Mouse (Mus musculus) liver, embryonic 14.5 days (tissue): ENCODE results near the gene Gtf2f2. TPM values are rescaled to one million over a fixed set of nuclear protein-coding genes. Genes with fewer than 3 reads are reported as not detected.

Source experiments
- ATAC-seq: fragments of 200-750 bp; cut with Nextera tagmentation; 2 replicates; pipeline ENCODE4 v1.8.0; 2017; ENCODE audit warnings: moderate number of reproducible peaks, mild to moderate bottlenecking, moderate library complexity; ENCODE audit not compliant: insufficient read depth
- DNase-seq, 3 experiments: peaks; one replicate each; pipeline ENCODE4 v3.0.0-alpha.2; 2012 to 2013; ENCODE audit warnings: low read depth in 3 of 3, low spot score in 3 of 3
- H3K27ac ChIP-seq: fragments of 300-500 bp; sonication (generic); 2 replicates; pipeline ENCODE4 v1.5.1; 2014; ENCODE audit warnings: moderate library complexity, mild to moderate bottlenecking, control low read depth, inconsistent platforms
- H3K27me3 ChIP-seq: fragments of 300-500 bp; sonication (generic); 2 replicates; pipeline ENCODE4 v1.6.1; 2014; ENCODE audit warnings: mild to moderate bottlenecking, low read length, moderate library complexity; ENCODE audit not compliant: control insufficient read depth, insufficient read depth
- H3K36me3 ChIP-seq: fragments of 300-500 bp; sonication (generic); replicated peaks from 2 replicates; pipeline ENCODE4 v1.6.1; 2014; ENCODE audit warnings: low read depth; ENCODE audit not compliant: control insufficient read depth, insufficient read depth
- H3K4me1 ChIP-seq, 2 experiments: fragments of 200-500 bp in 1 of 2; fragments of 300-500 bp in 1 of 2; sonication (generic) in 1 of 2; replicated peaks; 2 replicates each; pipeline ENCODE4 v1.6.1; 2012 to 2014; ENCODE audit warnings: antibody characterized with exemption in 1 of 2, inconsistent platforms in 1 of 2, low read length in 1 of 2; ENCODE audit not compliant: control insufficient read depth in 2 of 2, insufficient read depth in 2 of 2
- H3K4me2 ChIP-seq: fragments of 300-500 bp; sonication (generic); 2 replicates; pipeline ENCODE4 v1.6.1; 2014; ENCODE audit warnings: low read depth, mild to moderate bottlenecking, control low read depth, moderate library complexity
- H3K4me3 ChIP-seq, 2 experiments: fragments of 200-500 bp in 1 of 2; fragments of 300-500 bp in 1 of 2; sonication (generic) in 1 of 2; 2 replicates each; pipeline ENCODE4 v1.5.1; 2012 to 2014; ENCODE audit warnings: low read depth in 2 of 2, low read length in 2 of 2, mild to moderate bottlenecking in 2 of 2, control low read depth in 1 of 2, inconsistent platforms in 1 of 2, moderate library complexity in 1 of 2; ENCODE audit not compliant: insufficient read depth in 1 of 2
- H3K9ac ChIP-seq: fragments of 300-500 bp; sonication (generic); replicated peaks from 2 replicates; pipeline ENCODE4 v1.6.1; 2014; ENCODE audit warnings: mild to moderate bottlenecking, control low read depth, moderate library complexity
- H3K9me3 ChIP-seq: fragments of 300-500 bp; sonication (generic); 2 replicates; pipeline ENCODE4 v1.6.1; 2016; ENCODE audit warnings: low read length, mixed read lengths; ENCODE audit not compliant: control insufficient read depth
- CTCF ChIP-seq: IDR thresholded peaks from 2 replicates; pipeline ENCODE4 v1.5.1; 2016; ENCODE audit warnings: antibody characterized with exemption, low read depth, control low read depth
- EP300 ChIP-seq: IDR thresholded peaks from 2 replicates; pipeline ENCODE4 v1.6.1; 2016; ENCODE audit warnings: antibody characterized with exemption, low read depth
- WGBS: fragments of 180-500 bp; shearing (Covaris S2); extraction: QIAGEN DNeasy Blood & Tissue Kit; methylation state at CpG from one replicate; pipeline ENCODE4 v1.1.7; 2014; ENCODE audit not compliant: insufficient replicate concordance; 5-methylcytosine and 5-hydroxymethylcytosine counted together
- polyA plus RNA-seq, 2 experiments: library from polyadenylated mRNA; depleted of rRNA in 1 of 2; stranded (reverse) in 1 of 2; unstranded in 1 of 2; fragments of >200 nt; fragmentation: Nextera tagmentation in 1 of 2; extraction: Ambion mirVana in 1 of 2; gene quantifications; 2 replicates each; pipeline versions ENCODE4 v1.2.1 to v1.2.3; 2012 to 2014

Gtf2f2 gene
- polyA plus RNA-seq, 2 experiments = 13.1 to 27.1 TPM

DNA sequence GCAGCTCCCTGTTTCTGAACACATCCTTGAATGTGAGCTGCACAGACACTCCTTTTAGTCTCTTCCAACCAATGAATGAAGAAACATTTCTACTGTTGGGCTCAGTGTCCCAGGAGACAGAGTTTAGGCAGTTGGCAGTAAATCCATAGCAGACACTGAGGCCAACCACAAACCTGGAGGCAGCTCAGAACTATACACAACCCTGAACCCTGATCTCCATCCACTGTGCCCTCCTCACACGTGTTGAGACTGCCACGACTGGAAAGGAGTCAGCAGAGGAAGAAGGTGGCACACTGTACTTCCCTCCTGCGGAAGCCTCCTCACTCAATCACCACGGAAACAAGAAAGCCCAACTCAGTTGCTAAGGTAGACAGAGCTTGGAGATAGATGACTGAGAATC is 25.6 kb downstream of the Gtf2f2 start:
- no peaks in the 10 kb centered on the region for H3K4me1 ChIP-seq
- no peak overlapping the region for H3K4me2 ChIP-seq
- no peaks in the 10 kb centered on the region for H3K9me3 ChIP-seq
- no peak overlapping the region for H3K4me3 ChIP-seq
- ATAC-seq (no peak), DNase-seq (no peak)
- H3K27ac ChIP-seq = no peak overlapping the region
- 33% methylated on average over 4 of the region's 4 CpGs for whole genome bisulfite sequencing
- H3K27me3 ChIP-seq = no peaks in the 10 kb centered on the region
- no peak overlapping the region for H3K9ac ChIP-seq
- TF ChIP-seq EP300 (no peak), CTCF (no peak)
- H3K36me3 ChIP-seq = no peaks in the 10 kb centered on the region

DNA sequence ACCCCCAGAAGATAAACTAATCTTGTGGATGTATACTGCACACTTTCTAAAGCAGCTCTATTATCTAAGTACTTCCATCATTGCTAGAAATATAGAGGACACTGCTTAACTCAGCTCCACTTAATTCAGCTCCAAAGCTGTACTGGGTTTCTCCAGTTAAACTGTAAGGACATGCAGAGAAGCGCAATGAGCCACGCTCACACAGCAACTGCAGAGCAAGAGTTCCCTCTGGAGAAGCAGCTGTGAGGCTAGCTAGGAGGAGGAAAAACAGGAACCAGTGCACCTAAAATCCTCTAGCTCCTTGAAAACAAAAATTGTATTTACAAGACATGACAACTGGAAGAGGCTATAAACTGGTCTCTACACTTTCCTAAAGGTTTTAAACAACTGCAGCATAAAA is 26.8 kb downstream of the Gtf2f2 start:
- H3K27ac ChIP-seq = no peak overlapping the region
- ATAC-seq (no peak), DNase-seq (no peak)
- TF ChIP-seq EP300 (no peak), CTCF (no peak)
- H3K27me3 ChIP-seq = no peaks in the 10 kb centered on the region
- H3K9me3 ChIP-seq = no peaks in the 10 kb centered on the region
- no peaks in the 10 kb centered on the region for H3K4me1 ChIP-seq
- no peak overlapping the region for H3K4me2 ChIP-seq
- no peak overlapping the region for H3K9ac ChIP-seq
- H3K36me3 ChIP-seq = no peaks in the 10 kb centered on the region
- 84% methylated on average over 2 of the region's 2 CpGs for WGBS
- no peak overlapping the region for H3K4me3 ChIP-seq

- H3K4me2 ChIP-seq = no peak overlapping the region
- no peak overlapping the region for H3K9ac ChIP-seq
- no peak overlapping the region for H3K4me3 ChIP-seq
- H3K9me3 ChIP-seq = no peaks in the 10 kb centered on the region
- TF ChIP-seq CTCF (no peak), EP300 (no peak)
- H3K27me3 ChIP-seq = no peaks in the 10 kb centered on the region
- WGBS = 89% methylated on average over 3 of the region's 3 CpGs
- 0 out of 4 replicates have a peak, but pooled peaks cover 0 to 3% of the 10 kb centered on the region in 2 experiments for H3K4me1 ChIP-seq
- no peak for DNase-seq
- no peak overlapping the region for H3K27ac ChIP-seq
- no peaks in the 10 kb centered on the region for H3K36me3 ChIP-seq
- no peak for ATAC-seq
These were observed 29.4 kb downstream of the Gtf2f2 start for GRCm38 (mm10) chr14:75981231-75981630.

DNA sequence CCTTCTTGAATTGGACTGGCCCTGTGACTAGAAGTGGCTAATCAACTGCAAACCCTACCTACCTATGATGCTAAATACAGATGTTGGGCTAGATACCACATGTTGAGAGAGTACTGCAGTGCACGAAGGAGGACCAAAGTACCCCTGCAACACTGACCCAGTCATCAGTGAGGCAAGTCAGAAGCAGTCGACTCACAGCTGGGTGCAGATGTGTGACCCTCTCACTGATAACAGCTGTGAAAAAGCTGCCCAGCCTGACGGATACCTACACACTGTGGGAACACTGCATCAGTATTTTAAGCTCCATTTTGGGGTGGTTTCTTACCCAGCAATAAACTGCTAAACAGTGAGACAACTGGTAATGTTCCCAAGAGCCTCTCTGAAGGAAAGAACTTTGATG is 34.6 kb downstream of the Gtf2f2 start:
- Histone ChIP-seq H3K27ac (no peak overlapping the region), H3K36me3 (no peaks in the 10 kb centered on the region), H3K4me1 (peaks cover 4 to 7% of the 10 kb centered on the region in 2 experiments; a peak in 3 of 4 replicates), H3K9ac (no peak overlapping the region), H3K4me2 (no peak overlapping the region), H3K4me3 (no peak overlapping the region), H3K27me3 (no peaks in the 10 kb centered on the region), H3K9me3 (no peaks in the 10 kb centered on the region)
- WGBS = 12% methylated on average over 3 of the region's 3 CpGs
- DNase-seq = peak in 1 of 3 experiments; percentile 6
- TF ChIP-seq EP300 (no peak), CTCF (no peak)
- ATAC-seq = peak; percentile 62

DNA sequence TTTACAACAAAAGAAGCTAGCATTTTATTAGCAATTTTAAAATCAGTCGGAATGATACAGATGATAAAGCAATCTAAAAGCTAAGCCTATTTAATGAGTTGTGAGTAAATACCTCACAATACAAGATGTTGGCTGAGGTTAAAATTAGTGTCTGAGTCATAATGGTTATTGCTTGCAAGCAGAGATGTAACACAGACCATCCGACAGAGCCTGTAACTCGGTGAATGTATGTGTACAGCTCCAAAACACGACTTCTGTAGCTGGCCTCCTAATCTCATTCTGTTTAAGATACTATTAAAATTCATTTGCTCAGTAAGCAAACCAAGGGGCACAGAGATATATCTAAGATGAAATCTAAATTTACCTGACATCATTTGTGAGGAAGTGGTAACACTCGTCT is 43.4 kb downstream of the Gtf2f2 start:
- no peak overlapping the region for H3K4me2 ChIP-seq
- 76% methylated on average over 5 of the region's 5 CpGs for WGBS
- H3K27me3 ChIP-seq = no peaks in the 10 kb centered on the region
- H3K27ac ChIP-seq = no peak overlapping the region
- TF ChIP-seq CTCF = no peak
- TF ChIP-seq EP300 = no peak
- H3K36me3 ChIP-seq = no peaks in the 10 kb centered on the region
- no peak overlapping the region for H3K4me3 ChIP-seq
- H3K9me3 ChIP-seq = no peaks in the 10 kb centered on the region
- H3K4me1 ChIP-seq = no peaks in the 10 kb centered on the region
- ATAC-seq (no peak), DNase-seq (no peak)
- no peak overlapping the region for H3K9ac ChIP-seq
